Comparison of ENCODE assay signal across 17 mouse cellular contexts in the genomic region with DNA sequence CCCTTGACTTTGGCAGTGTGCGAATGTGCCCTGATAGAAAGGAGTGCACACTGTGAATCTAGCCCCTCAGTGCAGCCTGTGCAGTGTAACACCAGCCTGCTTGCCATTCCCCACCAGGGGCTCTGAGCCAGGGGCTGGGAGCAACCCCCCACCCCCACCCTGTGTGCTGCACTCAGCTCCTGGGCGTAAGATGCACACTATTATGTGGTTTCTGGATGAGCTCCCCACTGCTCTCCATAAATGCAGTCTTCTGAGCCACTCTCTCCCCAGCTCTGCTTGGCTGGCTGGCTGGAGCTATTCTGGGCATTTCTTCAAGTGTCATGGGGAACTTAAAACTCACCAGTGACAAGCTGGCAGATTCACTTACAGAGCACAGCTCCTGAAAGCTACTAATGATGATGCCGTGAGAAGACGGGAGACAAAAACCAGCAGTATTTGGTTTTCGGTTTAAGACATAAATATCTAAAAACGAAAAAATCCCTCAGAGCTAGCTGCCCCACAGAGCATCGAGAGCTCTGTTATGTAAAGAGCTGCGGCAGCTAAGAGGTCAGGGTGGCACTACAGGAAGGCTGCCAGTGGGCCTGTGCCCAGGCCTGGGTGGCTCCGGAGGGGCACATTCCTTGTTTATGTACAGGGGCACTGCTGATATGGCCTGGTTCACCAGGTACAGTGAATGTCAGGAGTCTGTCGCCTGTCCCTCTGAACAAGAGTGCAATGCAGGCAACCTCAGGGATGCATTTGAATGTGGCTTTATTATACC. TPM values are rescaled to one million over a fixed set of nuclear protein-coding genes. Genes with fewer than 3 reads are reported as not detected.
DNase-seq lines count a peak whose midpoint lies in the region; ATAC-seq and TF ChIP-seq lines count a peak whose summit lies in the region.
"Had no signal": no experiment of that assay in that cellular context is flagged by ENCODE, and none has a peak within 500 bp of the region (broad histone marks: within the 10 kb centered on the region; RNA-seq: fewer than 3 reads in every experiment).

No protein-coding gene starts in this region.

- DNase-seq in frontal cortex, postnatal 14 days (ENCODE audit: low spot score in 2 of 2): no peak
- DNase-seq in liver, postnatal 0 days: peak; percentile 8
- peak; percentile 61 for DNase-seq in embryonic facial prominence, embryonic 14.5 days (ENCODE audit: low spot score)
- DNase-seq in urinary bladder, postnatal 14 days (ENCODE audit: low spot score): no peak
- no peak for DNase-seq in gastrocnemius, postnatal 25 days
- DNase-seq: adrenal gland, adult 8-10 months; gastrocnemius, adult 2 months; kidney, postnatal 14 days; right cerebral cortex, postnatal 14 days had no signal

- H3K27ac ChIP-seq in liver, postnatal 0 days (ENCODE audit: low read depth): no peak overlapping the region
- H3K27ac ChIP-seq in liver, embryonic 12.5 days: no peak overlapping the region
- no peak overlapping the region for H3K27ac ChIP-seq in embryonic facial prominence, embryonic 14.5 days (replicated peaks; ENCODE audit: low read depth, low read length)
- no peak overlapping the region for H3K27ac ChIP-seq in midbrain, embryonic 15.5 days
- H3K27ac ChIP-seq: gastrocnemius, adult 2 months; liver, embryonic 15.5 days had no signal

- peak; percentile 95 for ATAC-seq in frontal cortex, adult (ENCODE audit: low TSS enrichment)
- no peak for ATAC-seq in liver, postnatal 0 days
- no peak for ATAC-seq in liver, embryonic 12.5 days
- ATAC-seq in embryonic facial prominence, embryonic 14.5 days (ENCODE audit: low read depth): peak; percentile 63
- peak; percentile 78 for ATAC-seq in midbrain, embryonic 15.5 days (replicated peaks)
- ATAC-seq: intestine, embryonic 16.5 days; Patski had no signal

- WGBS in liver, postnatal 0 days (ENCODE audit: insufficient replicate concordance): 73% methylated on average over 10 of the region's 10 CpGs
- WGBS in liver, embryonic 12.5 days (ENCODE audit: insufficient replicate concordance): 66% methylated on average over 10 of the region's 10 CpGs
- 66% methylated on average over 10 of the region's 10 CpGs for WGBS in embryonic facial prominence, embryonic 14.5 days
- 72% methylated on average over 10 of the region's 10 CpGs for WGBS in midbrain, embryonic 15.5 days

- H3K36me3 ChIP-seq in liver, postnatal 0 days (replicated peaks; ENCODE audit: insufficient read depth, low read length): no peaks in the 10 kb centered on the region
- no peaks in the 10 kb centered on the region for H3K36me3 ChIP-seq in liver, embryonic 12.5 days
- H3K36me3 ChIP-seq in embryonic facial prominence, embryonic 14.5 days (ENCODE audit: control insufficient read depth, insufficient read depth, low read length): no peaks in the 10 kb centered on the region
- H3K36me3 ChIP-seq in midbrain, embryonic 15.5 days (replicated peaks): no peaks in the 10 kb centered on the region
- H3K36me3 ChIP-seq: liver, embryonic 15.5 days had no signal

- no peak overlapping the region for H3K4me3 ChIP-seq in liver, postnatal 0 days (ENCODE audit: low read depth, low read length)
- H3K4me3 ChIP-seq in liver, embryonic 12.5 days: no peak overlapping the region
- no peak overlapping the region for H3K4me3 ChIP-seq in embryonic facial prominence, embryonic 14.5 days (ENCODE audit: low read depth, low read length)
- no peak overlapping the region for H3K4me3 ChIP-seq in midbrain, embryonic 15.5 days
- H3K4me3 ChIP-seq: gastrocnemius, adult 2 months; liver, embryonic 15.5 days had no signal

- H3K27me3 ChIP-seq in liver, postnatal 0 days (ENCODE audit: insufficient read depth, low read length): no peaks in the 10 kb centered on the region
- H3K27me3 ChIP-seq in liver, embryonic 12.5 days (replicated peaks): no peaks in the 10 kb centered on the region
- peaks cover 4% of the 10 kb centered on the region; the same call in 1 of the 2 replicates for H3K27me3 ChIP-seq in embryonic facial prominence, embryonic 14.5 days (replicated peaks; ENCODE audit: control insufficient read depth, insufficient read depth, low read length)
- H3K27me3 ChIP-seq in midbrain, embryonic 15.5 days (replicated peaks): no peaks in the 10 kb centered on the region
- H3K27me3 ChIP-seq: liver, embryonic 15.5 days; Patski had no signal

- no peaks in the 10 kb centered on the region for H3K4me1 ChIP-seq in liver, postnatal 0 days (ENCODE audit: insufficient read depth)
- no peaks in the 10 kb centered on the region for H3K4me1 ChIP-seq in liver, embryonic 12.5 days
- no peaks in the 10 kb centered on the region for H3K4me1 ChIP-seq in embryonic facial prominence, embryonic 14.5 days (ENCODE audit: control insufficient read depth, insufficient read depth, low read length)
- no peaks in the 10 kb centered on the region for H3K4me1 ChIP-seq in midbrain, embryonic 15.5 days
- H3K4me1 ChIP-seq: liver, embryonic 15.5 days had no signal

- no peak for TF ChIP-seq EP300 in liver, postnatal 0 days (IDR thresholded peaks at IDR 0.05; ENCODE audit: low read depth)

- no peak overlapping the region for H3K9ac ChIP-seq in liver, postnatal 0 days (replicated peaks)
- H3K9ac ChIP-seq in liver, embryonic 12.5 days: no peak overlapping the region
- H3K9ac ChIP-seq in embryonic facial prominence, embryonic 14.5 days (ENCODE audit: low read depth, low read length): no peak overlapping the region
- H3K9ac ChIP-seq in midbrain, embryonic 15.5 days: no peak overlapping the region
- H3K9ac ChIP-seq: liver, embryonic 15.5 days had no signal

- no peak for TF ChIP-seq CTCF in liver, postnatal 0 days (IDR thresholded peaks at IDR 0.05; ENCODE audit: low read depth)

- H3K9me3 ChIP-seq in liver, postnatal 0 days (ENCODE audit: low read length): no peaks in the 10 kb centered on the region
- H3K9me3 ChIP-seq in liver, embryonic 12.5 days (replicated peaks): no peaks in the 10 kb centered on the region
- H3K9me3 ChIP-seq in embryonic facial prominence, embryonic 14.5 days (ENCODE audit: control insufficient read depth, low read length): no peaks in the 10 kb centered on the region
- H3K9me3 ChIP-seq in midbrain, embryonic 15.5 days: no peaks in the 10 kb centered on the region
- H3K9me3 ChIP-seq: liver, embryonic 15.5 days had no signal

- no peak overlapping the region for H3K4me2 ChIP-seq in liver, postnatal 0 days (ENCODE audit: low read depth, low read length)
- H3K4me2 ChIP-seq in liver, embryonic 12.5 days: no peak overlapping the region
- no peak overlapping the region for H3K4me2 ChIP-seq in embryonic facial prominence, embryonic 14.5 days (ENCODE audit: low read depth, low read length)
- H3K4me2 ChIP-seq in midbrain, embryonic 15.5 days: no peak overlapping the region
- H3K4me2 ChIP-seq: liver, embryonic 15.5 days had no signal

RNA-seq across cellular contexts. Expression of gene Rasgrf1, which starts 18.0 kb away (rescaled TPM):
- polyA plus RNA-seq in liver, postnatal 0 days (2015; fragmentation: Nextera tagmentation; extraction: Ambion mirVana): 0.05 TPM in 1 of 2 replicates, not detected in the other
- 0.14 TPM in 1 of 2 replicates, not detected in the other for polyA plus RNA-seq in liver, embryonic 12.5 days (2016; fragmentation: Nextera tagmentation; extraction: Ambion mirVana)
- 0.78 and 1.2 TPM in 2 replicates for polyA plus RNA-seq in embryonic facial prominence, embryonic 14.5 days (2014; fragmentation: Nextera tagmentation; extraction: Ambion mirVana)
- 4.4 and 5.3 TPM in 2 replicates for polyA plus RNA-seq in midbrain, embryonic 15.5 days (2015; fragmentation: Nextera tagmentation; extraction: Ambion mirVana)
- not detected for total RNA-seq in gastrocnemius, postnatal 25 days (2021)
- total RNA-seq: gastrocnemius, adult 2 months; megakaryocyte, adult 5-6 weeks had no signal
- polyA plus RNA-seq: liver, embryonic 15.5 days; neural tube, embryonic 11.5 days; Patski had no signal

Comparison
In these comparisons a context has a peak if more than half of its experiments do, and no peak if none do; other contexts are left out.
1. ATAC-seq: peak in frontal cortex, adult (single experiment), embryonic facial prominence, embryonic 14.5 days (single experiment) and midbrain, embryonic 15.5 days (single experiment); none in liver, postnatal 0 days (single experiment) and liver, embryonic 12.5 days (single experiment).
2. DNase-seq: peak in liver, postnatal 0 days (single experiment) and embryonic facial prominence, embryonic 14.5 days (single experiment); none in frontal cortex, postnatal 14 days (0 of 2), urinary bladder, postnatal 14 days (single experiment) and gastrocnemius, postnatal 25 days (single experiment).